Mouse (Mus musculus) embryonic facial prominence, embryonic 15.5 days (tissue): Measurements from ENCODE around the gene Fsip1. TPM values are rescaled to one million over a fixed set of nuclear protein-coding genes. Genes with fewer than 3 reads are reported as not detected.

Experiments used
- ATAC-seq: fragments of 200-750 bp; cut with Nextera tagmentation; 2 replicates; pipeline ENCODE4 v1.8.0; 2017; ENCODE audit warnings: low read depth, moderate TSS enrichment; ENCODE audit not compliant: insufficient number of reproducible peaks, low FRiP score, low TSS enrichment
- H3K27ac ChIP-seq: fragments of 300-500 bp; sonication (generic); replicated peaks from 2 replicates; pipeline ENCODE4 v1.5.1; 2015; ENCODE audit warnings: mild to moderate bottlenecking, inconsistent platforms
- H3K27me3 ChIP-seq: fragments of 300-500 bp; sonication (generic); 2 replicates; pipeline ENCODE4 v1.6.1; 2015; ENCODE audit warnings: inconsistent platforms
- H3K36me3 ChIP-seq: fragments of 300-500 bp; sonication (generic); 2 replicates; pipeline ENCODE4 v1.6.1; 2015; ENCODE audit warnings: mild to moderate bottlenecking, inconsistent platforms
- H3K4me1 ChIP-seq: fragments of 300-500 bp; sonication (generic); 2 replicates; pipeline ENCODE4 v1.6.1; 2015; ENCODE audit warnings: inconsistent platforms
- H3K4me2 ChIP-seq: fragments of 300-500 bp; sonication (generic); replicated peaks from 2 replicates; pipeline ENCODE4 v1.6.1; 2015; ENCODE audit warnings: mild to moderate bottlenecking, inconsistent platforms
- H3K4me3 ChIP-seq: fragments of 300-500 bp; sonication (generic); replicated peaks from 2 replicates; pipeline ENCODE4 v1.5.1; 2015; ENCODE audit warnings: mild to moderate bottlenecking, inconsistent platforms
- H3K9ac ChIP-seq: fragments of 300-500 bp; sonication (generic); 2 replicates; pipeline ENCODE4 v1.6.1; 2015; ENCODE audit warnings: inconsistent platforms
- H3K9me3 ChIP-seq: fragments of 300-500 bp; sonication (generic); replicated peaks from 2 replicates; pipeline ENCODE4 v1.6.1; 2016; ENCODE audit warnings: inconsistent platforms
- WGBS: fragments of 180-500 bp; shearing (Covaris S2); methylation state at CpG from one replicate; pipeline ENCODE4 v1.1.7; 2015; 5-methylcytosine and 5-hydroxymethylcytosine counted together
- polyA plus RNA-seq: library from polyadenylated mRNA; unstranded; fragments of >200 nt; fragmentation: Nextera tagmentation; extraction: Ambion mirVana; gene quantifications from 2 replicates; pipeline ENCODE4 v1.2.1, GENCODE M21; 2015

Fsip1 gene
- polyA plus RNA-seq, 1 experiment from 2014 or later = 2.6 TPM

DNA sequence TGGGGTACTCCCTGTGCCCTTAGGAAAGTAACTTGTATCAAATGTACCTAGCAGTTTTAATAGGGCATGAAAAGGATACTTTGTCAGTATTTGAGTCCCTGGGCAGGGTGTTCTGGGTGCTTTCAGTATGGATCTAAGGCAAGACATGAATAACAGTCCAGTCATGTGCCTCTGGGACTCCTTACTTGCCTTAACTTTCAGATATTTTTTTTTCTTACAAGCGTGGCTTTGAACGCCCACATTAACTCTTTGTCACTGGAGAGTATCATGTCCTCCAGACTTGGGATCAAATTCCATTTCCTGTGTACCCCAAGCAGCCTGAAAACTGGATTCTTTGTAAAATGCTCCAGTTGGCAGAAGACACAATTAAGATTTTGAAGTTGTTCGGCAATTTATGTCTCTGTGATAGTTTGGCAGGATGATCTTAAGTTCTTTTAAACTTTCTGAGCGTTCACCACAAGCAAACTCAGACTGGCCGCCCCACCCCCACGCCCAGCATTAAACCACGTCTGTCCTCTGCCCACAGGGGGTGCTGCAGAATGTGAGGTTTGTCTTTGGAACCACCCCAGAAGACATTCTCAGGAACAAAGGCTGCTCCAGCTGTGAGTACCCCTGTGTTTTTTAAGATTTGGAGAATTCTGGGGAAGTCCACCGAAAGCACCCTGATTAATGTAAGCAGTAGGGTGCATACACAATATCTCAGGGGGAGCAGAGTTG lies 142.8 kb downstream of the Fsip1 start:
- H3K9ac ChIP-seq = 0 out of 2 replicates have a peak overlapping the region, but pooled peaks have one; percentile 26
- H3K27ac ChIP-seq = no peak overlapping the region
- H3K4me1 ChIP-seq = peaks cover 48% of the 10 kb centered on the region
- H3K4me2 ChIP-seq = peak overlapping the region; percentile 93
- H3K9me3 ChIP-seq = no peaks in the 10 kb centered on the region
- peak overlapping the region; percentile 66 for H3K4me3 ChIP-seq
- no peak for ATAC-seq
- H3K27me3 ChIP-seq = 0 out of 2 replicates have a peak, but pooled peaks cover 3% of the 10 kb centered on the region
- 16% methylated on average over 8 of the region's 8 CpGs for WGBS
- H3K36me3 ChIP-seq = peaks cover 40% of the 10 kb centered on the region

DNA sequence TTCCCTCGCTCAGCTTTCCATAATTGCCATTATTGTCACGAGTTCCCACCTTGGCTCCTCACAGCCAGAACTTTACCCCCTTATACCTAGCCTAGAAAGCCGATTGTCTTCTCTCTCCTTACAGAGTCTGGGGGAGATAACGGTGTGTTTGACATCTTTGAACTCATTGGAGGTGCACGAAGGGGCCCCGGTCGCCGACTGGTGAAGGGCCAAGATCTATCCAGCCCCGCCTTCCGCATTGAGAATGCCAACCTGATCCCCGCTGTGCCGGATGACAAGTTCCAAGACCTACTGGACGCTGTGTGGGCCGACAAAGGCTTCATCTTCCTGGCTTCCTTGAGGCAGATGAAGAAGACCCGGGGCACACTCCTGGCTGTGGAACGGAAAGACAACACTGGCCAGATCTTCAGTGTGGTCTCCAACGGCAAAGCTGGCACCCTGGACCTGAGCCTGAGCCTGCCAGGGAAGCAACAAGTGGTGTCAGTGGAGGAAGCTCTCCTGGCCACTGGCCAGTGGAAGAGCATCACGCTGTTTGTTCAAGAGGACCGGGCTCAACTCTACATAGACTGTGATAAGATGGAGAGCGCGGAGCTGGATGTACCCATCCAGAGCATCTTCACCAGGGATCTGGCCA lies 143.8 kb downstream of the Fsip1 start:
- H3K9me3 ChIP-seq = no peaks in the 10 kb centered on the region
- H3K9ac ChIP-seq = peak overlapping the region; percentile 31
- 47% methylated on average over 21 of the region's 21 CpGs for WGBS
- H3K4me3 ChIP-seq = peak overlapping the region; percentile 66
- 0 out of 2 replicates have a peak, but pooled peaks cover 3% of the 10 kb centered on the region for H3K27me3 ChIP-seq
- ATAC-seq = no peak
- peaks cover 29% of the 10 kb centered on the region for H3K36me3 ChIP-seq
- peaks cover 48% of the 10 kb centered on the region for H3K4me1 ChIP-seq
- H3K27ac ChIP-seq = peak overlapping the region; percentile 89; the same call in 1 of the 2 replicates
- H3K4me2 ChIP-seq = peak overlapping the region; percentile 93

DNA sequence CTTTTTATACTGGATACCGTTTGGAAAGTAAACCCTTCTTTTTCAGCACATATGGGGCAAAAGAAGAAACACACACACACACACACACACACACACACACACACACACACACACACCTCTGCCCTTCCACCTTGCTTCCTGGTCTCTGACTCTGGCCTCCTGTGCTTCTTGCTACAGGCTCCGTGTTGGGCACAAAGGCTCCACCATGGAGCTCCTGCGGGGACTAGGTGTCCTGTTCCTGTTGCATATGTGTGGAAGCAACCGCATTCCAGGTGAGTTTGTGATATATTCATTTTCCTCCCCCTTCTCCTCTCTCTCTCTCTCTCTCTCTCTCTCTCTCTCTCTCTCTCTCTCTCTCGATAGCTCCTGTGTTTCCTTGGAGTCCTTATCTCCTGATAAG lies 144.3 kb downstream of the Fsip1 start:
- Histone ChIP-seq H3K27me3 (0 out of 2 replicates have a peak, but pooled peaks cover 3% of the 10 kb centered on the region), H3K9me3 (no peaks in the 10 kb centered on the region), H3K36me3 (peaks cover 24% of the 10 kb centered on the region), H3K4me1 (peaks cover 48% of the 10 kb centered on the region), H3K4me2 (peak overlapping the region; percentile 93), H3K9ac (peak overlapping the region; percentile 31; the same call in 1 of the 2 replicates), H3K27ac (peak overlapping the region; percentile 89; the same call in 1 of the 2 replicates), H3K4me3 (peak overlapping the region; percentile 66)
- no peak for ATAC-seq
- WGBS = 10% methylated on average over 5 of the region's 5 CpGs

DNA sequence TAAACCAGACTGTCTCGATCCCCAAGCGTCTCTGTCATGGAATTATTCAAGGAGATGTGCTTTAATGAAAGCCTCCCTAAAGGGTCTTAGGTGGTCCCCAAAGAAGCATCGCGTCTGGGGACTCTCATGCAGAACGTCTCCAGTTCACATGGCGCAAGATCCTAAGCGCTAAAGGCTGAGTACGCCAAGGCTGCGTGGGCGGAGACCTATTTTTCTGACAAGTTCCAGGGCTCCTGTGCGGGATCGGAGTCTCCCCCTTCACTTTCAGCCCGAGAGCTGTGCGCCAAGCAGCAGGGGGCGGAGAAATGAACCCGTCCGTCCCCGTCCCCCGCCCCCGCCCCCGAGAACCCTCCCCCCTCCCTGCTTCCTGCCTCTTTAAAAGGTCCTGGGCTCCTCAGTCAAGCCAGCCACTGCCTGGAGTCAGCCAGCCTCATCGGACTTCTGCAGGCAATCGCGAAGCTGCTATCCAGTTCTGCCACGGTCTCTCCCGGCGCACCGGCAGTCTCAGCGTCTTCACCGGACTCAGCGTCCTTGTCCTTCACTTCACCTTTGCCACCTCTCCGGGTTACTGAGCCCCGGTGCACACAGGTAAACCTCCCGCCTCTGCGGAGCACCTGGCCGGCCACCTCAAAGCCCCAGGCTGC lies 145.2 kb downstream of the Fsip1 start, which contains the start of gene Thbs1:
TSS of gene Thbs1 (plus strand) at position 389 of the 644 bp plus-strand sequence.
- peak; percentile 87 for ATAC-seq
- H3K36me3 ChIP-seq = peaks cover 17% of the 10 kb centered on the region
- H3K27me3 ChIP-seq = 0 out of 2 replicates have a peak, but pooled peaks cover 3% of the 10 kb centered on the region
- peak within 1 kb of the TSS; percentile 63 for H3K9ac ChIP-seq
- H3K4me3 ChIP-seq = peak within 1 kb of the TSS; percentile 66
- under 1% methylated on average over 36 of the region's 36 CpGs for WGBS
- H3K27ac ChIP-seq = peak within 1 kb of the TSS; percentile 89
- peaks cover 46% of the 10 kb centered on the region for H3K4me1 ChIP-seq
- H3K4me2 ChIP-seq = peak within 1 kb of the TSS; percentile 93
- H3K9me3 ChIP-seq = no peaks in the 10 kb centered on the region

DNA sequence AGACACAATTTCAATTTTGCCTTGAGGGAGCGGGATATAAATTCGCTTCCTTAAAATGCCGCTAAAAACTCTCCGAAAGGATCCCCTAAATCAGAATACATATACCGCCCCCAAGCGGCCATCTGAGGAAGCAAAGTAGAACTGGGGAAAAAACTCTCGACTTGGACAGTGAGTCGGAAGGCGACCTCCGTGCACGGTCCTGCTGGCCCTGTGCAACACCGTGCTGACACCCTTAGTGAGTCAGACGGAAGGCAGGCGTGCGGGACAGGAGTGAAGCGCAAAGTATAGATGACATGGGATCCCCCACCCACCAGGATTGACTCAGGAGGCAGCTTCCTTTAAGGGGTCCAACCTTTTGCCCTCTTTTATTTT lies 145.7 kb downstream of the Fsip1 start:
- H3K4me2 ChIP-seq = peak overlapping the region; percentile 93
- under 1% methylated on average over 16 of the region's 16 CpGs for WGBS

DNA sequence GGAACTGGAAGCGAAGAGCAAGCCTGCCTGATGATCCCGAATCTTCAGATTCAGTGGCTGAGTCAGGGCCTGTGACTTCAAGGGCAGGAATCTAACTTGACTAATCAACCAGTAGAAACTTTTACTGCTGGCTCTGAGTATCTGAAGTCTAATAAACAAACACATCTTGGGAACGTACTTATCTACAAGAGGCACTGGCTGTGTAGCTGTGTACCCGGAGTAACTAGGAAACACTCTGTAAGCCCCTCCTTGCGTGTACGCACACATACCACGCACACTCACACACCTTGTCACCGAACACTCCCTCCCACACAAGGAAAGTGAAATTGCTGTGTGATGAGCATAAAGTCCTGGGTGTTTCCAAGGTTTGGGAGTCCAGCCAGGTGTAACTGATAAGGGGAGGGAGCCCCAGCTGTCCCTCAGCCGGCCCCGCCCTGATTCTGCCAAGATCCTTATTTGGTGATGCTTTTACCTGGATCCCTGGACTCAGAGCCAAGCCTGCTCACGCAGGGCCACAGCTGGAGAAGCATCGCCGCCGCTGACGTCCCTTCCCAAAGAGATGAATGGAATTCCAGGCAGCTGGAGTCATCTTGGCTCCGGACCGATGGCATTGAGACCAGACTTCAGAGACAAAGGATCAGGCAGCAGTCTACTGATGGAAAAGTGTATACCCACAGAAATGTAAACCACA lies 146.4 kb downstream of the Fsip1 start:
- peak overlapping the region; percentile 93 for H3K4me2 ChIP-seq
- peaks cover 5% of the 10 kb centered on the region; the same call in 1 of the 2 replicates for H3K36me3 ChIP-seq
- ATAC-seq = no peak
- 0 out of 2 replicates have a peak, but pooled peaks cover 3% of the 10 kb centered on the region for H3K27me3 ChIP-seq
- H3K4me1 ChIP-seq = peaks cover 34% of the 10 kb centered on the region
- no peaks in the 10 kb centered on the region for H3K9me3 ChIP-seq
- 29% methylated on average over 17 of the region's 17 CpGs for WGBS
- H3K9ac ChIP-seq = no peak overlapping the region
- peak overlapping the region; percentile 63 for H3K27ac ChIP-seq
- H3K4me3 ChIP-seq = peak overlapping the region; percentile 66

More for the DNA sequence above, 145.7 kb downstream of the Fsip1 start:
- Histone ChIP-seq H3K4me1 (peaks cover 41% of the 10 kb centered on the region), H3K36me3 (peaks cover 12% of the 10 kb centered on the region), H3K4me3 (peak overlapping the region; percentile 66), H3K27ac (peak overlapping the region; percentile 89), H3K9ac (peak overlapping the region; percentile 44), H3K9me3 (no peaks in the 10 kb centered on the region), H3K27me3 (0 out of 2 replicates have a peak, but pooled peaks cover 3% of the 10 kb centered on the region)
- ATAC-seq = peak; percentile 76

DNA sequence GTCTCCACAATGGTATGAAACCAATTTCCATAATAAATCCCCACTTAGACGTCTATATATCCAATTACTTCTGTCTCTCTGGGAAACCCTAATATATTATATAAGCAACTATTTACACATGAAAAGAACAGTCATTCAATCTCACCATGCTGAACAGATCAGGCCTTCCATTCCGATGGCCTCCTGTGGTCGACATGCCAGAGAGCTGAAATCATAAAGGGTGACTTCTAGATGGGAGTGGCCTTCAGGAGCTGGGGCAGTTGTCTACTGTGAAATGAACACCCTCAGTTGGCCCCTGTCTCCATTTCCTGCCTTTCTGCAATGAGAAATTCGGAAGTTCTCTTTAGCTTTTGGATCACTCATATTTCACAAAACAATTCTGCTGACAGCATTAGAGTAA lies 154.6 kb downstream of the Fsip1 start:
- no peak overlapping the region for H3K27ac ChIP-seq
- whole genome bisulfite sequencing = 43% methylated on average over 4 of the region's 4 CpGs
- H3K4me2 ChIP-seq = no peak overlapping the region
- no peak for ATAC-seq
- H3K4me3 ChIP-seq = no peak overlapping the region
- H3K27me3 ChIP-seq = no peaks in the 10 kb centered on the region
- no peaks in the 10 kb centered on the region for H3K9me3 ChIP-seq
- no peaks in the 10 kb centered on the region for H3K36me3 ChIP-seq
- 0 out of 2 replicates have a peak, but pooled peaks cover 4% of the 10 kb centered on the region for H3K4me1 ChIP-seq
- no peak overlapping the region for H3K9ac ChIP-seq

DNA sequence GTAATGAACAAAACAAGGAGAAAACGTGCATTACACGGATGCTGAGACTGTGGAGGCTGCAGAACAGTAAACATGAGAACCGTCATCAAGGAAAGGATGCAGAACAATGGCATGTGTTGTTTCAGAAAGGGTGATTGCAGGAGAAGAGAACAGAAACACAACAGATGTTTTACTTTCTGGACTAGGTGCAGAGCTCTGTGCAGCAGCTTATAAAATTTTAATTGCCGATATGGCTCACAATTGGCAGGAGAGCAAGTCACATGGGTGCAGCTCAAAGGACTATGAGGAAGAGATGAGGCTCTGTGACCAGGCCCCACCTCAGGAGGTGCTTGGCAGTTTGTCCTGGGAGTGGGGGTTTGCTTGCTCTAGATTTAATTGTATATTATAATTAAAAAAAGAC lies 157.7 kb downstream of the Fsip1 start:
- Histone ChIP-seq H3K4me1 (0 out of 2 replicates have a peak, but pooled peaks cover 4% of the 10 kb centered on the region), H3K27ac (no peak overlapping the region), H3K9ac (no peak overlapping the region), H3K4me3 (no peak overlapping the region), H3K4me2 (no peak overlapping the region), H3K27me3 (no peaks in the 10 kb centered on the region), H3K9me3 (no peaks in the 10 kb centered on the region), H3K36me3 (no peaks in the 10 kb centered on the region)
- WGBS = 51% methylated on average over 4 of the region's 4 CpGs
- ATAC-seq = no peak

DNA sequence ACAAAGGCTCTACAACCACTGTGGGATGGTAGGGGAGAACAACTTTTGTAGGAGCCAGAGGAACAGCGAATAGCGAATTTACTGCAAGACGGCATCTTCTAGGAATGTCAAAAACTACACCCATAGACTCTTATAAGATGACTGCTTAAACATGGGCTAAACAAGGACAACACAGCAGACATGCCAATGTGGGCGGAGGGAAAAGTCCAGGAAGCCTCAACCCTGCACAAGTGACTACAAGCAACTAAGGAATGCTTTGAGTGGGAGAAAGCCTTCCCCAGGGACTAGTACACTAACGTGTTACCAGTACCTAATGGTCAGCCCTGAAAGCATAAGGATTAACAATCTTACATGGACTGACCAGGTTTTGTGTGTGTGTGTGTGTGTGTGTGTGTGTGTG lies 165.5 kb downstream of the Fsip1 start:
- H3K9ac ChIP-seq = no peak overlapping the region
- 76% methylated on average over 5 of the region's 5 CpGs for WGBS

DNA sequence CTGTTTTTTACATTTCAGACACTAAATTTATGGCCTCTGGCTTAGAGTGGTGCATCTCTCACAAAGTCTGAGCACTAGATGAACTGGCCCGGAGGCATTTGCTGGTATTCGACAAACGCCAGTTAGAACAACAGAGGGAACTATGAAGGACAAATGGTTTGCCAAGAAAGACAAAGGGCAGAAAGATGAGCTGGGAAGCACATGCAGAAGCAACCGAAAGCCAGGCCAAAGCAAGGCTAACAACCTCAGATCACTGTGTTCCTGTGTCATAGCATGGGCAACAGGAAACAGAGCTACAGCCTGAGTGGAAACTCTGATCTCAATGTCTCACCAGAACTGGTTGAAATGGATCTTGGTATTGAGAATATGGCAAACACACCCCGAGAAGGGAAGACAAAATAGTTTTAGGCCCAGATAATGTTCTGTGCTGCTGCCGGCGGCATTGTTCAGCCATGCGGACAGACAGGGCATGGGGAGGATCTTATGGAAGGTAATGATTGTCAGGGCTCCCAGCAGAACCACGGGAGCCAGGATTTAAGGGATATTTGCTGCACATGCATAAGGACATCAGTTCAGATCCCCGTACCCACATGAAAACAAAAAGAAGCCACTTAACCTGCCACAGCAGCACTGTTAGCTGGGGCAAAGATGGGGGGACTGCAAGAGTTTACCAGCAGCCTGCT lies 169.6 kb downstream of the Fsip1 start:
- no peak overlapping the region for H3K27ac ChIP-seq
- H3K36me3 ChIP-seq = no peaks in the 10 kb centered on the region
- no peak overlapping the region for H3K4me2 ChIP-seq
- no peak for ATAC-seq
- H3K4me3 ChIP-seq = no peak overlapping the region
- WGBS = 79% methylated on average over 10 of the region's 10 CpGs
- no peaks in the 10 kb centered on the region for H3K4me1 ChIP-seq
- H3K9me3 ChIP-seq = no peaks in the 10 kb centered on the region
- no peaks in the 10 kb centered on the region for H3K27me3 ChIP-seq
- H3K9ac ChIP-seq = no peak overlapping the region

More for the DNA sequence above, 165.5 kb downstream of the Fsip1 start:
- no peaks in the 10 kb centered on the region for H3K27me3 ChIP-seq
- no peak overlapping the region for H3K4me2 ChIP-seq
- no peak for ATAC-seq
- no peaks in the 10 kb centered on the region for H3K9me3 ChIP-seq
- no peak overlapping the region for H3K27ac ChIP-seq
- no peaks in the 10 kb centered on the region for H3K4me1 ChIP-seq
- H3K4me3 ChIP-seq = no peak overlapping the region
- no peaks in the 10 kb centered on the region for H3K36me3 ChIP-seq
